Mouse (Mus musculus) embryonic stem cell, embryonic (primary cell): ENCODE data around the gene Ssb.

ENCODE experiments used
- CTCF ChIA-PET, 4 experiments: fragments of 300-600 bp in 2 of 4; fragments of 350-600 bp in 2 of 4; sonication (Branson Sonifier 250); formaldehyde crosslinking; loops; one replicate each; lab custom pipeline; 2022; ENCODE audit warnings: inconsistent platforms in 2 of 4; lab: Charles Lee
- POLR2A ChIA-PET, 4 experiments: fragments of 300-600 bp in 2 of 4; fragments of 350-600 bp in 2 of 4; sonication (Branson Sonifier 250); formaldehyde crosslinking; loops; one replicate each; lab custom pipeline; 2022; ENCODE audit warnings: antibody characterized with exemption in 4 of 4, inconsistent platforms in 1 of 4; lab: Charles Lee

Gene Ssb

DNA sequence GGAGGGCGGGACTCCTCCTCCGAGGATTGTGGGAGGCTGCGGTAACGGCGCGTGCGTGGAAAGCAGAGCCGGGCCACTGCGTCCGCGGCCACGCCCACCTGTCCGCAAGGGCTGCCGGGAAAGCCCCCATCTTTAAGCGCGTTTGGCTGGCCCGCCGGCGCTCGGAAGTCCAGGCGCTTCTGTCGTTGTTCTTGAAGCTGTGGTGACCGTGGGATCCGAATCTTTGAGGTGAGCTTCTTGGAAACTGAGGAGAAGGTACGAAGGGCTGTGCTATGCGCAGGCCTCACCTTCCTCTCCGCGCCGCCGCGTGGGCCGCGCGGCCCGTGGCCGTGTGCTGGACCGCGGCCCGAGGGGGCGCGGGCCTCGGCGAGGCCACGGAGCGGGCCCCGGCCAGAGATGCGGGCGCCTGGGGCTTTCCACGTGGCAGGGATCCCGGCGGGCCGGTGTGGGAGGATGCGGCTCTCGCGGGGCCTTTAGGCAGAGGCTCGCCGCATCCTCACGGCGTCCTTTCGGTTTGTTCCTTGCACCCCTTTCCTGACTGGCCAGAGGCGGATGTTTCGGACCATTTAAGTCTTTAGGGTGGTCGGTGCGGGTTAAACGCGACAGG, at the start of gene Ssb:
Ssb (plus strand) TSS at position 78 of the 607 bp plus-strand sequence.
- POLR2A ChIA-PET: interaction anchor here in 3 of 4 experiments (0.6 to 2.8 kb wide), 7 partner anchors 9 to 196 kb away, joined by 3 to 10 read pairs (median 4); partner anchors contain the start of genes Klhl23 (in 1 of the 3) and Mettl5 (in 1 of the 3)

DNA sequence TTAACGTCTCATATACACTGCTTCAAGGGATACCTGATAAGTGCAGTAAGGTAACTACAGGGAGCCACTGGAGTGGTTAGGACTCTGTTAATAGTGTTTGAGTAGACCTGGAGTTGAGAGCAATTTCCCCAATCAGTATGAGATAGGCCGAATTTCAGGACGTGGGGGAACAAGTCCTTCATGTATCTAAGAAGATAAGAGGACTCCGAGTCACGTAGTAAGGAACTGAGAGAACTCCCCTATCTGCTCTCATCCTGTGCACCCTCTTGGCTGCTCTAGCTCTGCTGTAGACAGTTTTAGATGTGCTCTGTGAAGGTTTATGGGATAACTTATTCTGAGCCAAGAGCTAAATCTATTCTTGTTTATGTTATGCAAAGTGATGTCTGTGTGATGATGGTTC, 44.8 kb upstream of the Ssb start:
- CTCF ChIA-PET: no interaction called here
- POLR2A ChIA-PET: no interaction called here

More for the DNA sequence above, at the start of gene Ssb:
- CTCF ChIA-PET: no interaction called here

DNA sequence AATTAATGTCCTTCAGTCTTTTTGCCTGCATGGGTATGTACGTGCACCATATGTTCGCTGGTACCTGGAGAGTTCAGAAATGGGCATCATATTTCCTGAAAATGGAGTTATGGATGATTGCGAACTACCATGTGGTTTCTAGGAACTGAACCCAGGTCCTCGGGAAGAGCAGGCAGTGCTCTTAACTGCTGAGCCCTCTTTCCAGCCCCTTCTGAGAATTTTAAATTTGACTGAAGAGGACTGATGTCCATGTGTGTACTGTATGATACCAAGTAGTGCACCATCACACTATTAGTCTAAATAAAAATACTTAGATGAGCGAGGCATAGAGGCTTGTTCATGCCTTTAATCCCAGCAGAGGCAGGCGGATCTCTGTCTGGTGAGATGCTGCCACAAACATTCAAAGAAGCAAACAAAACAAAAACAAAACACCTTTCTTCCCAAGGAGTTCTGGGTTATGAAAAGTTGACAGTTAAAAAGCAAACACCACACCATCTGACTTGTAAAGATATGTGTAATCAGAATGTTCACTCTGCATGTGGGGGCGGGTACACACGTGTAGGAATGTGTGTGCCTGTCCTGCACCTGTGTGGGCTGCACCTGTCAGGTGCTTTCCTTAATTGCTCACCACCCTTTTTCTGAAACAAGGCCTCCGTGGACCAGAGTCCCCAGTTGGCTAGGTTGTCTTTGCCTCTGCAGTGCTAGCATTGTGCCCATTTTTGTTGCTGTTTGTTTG, 42.8 kb upstream of the Ssb start:
- CTCF ChIA-PET: interaction anchor here in 2 of 4 experiments (1.0 kb wide), 2 partner anchors 16 kb away, joined by 3 read pairs; no protein-coding TSS in a partner anchor

DNA sequence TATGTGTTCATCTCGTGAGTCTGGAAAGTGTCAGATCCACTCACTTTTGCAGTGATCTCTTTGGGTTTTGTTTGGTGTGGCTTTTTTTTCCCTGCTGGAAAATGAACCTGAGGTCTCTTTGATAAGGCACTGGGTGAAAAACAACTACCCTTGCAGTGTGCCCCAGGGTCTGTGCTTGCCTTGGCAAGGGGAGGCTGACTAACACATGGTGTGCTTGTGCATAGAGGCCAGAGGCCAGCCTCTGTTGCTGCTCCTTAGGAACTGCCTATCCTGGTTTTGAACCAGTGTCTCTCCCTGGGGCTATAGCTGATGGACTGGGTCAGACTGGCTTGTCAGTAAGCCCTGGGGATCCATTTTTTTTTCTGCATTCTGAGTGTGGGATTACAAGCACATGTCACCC, 41.2 kb upstream of the Ssb start:
- ChIA-PET POLR2A (no interaction called here), CTCF (interaction anchor here in 1 of 4 experiments (0.7 kb wide), 1 partner anchor 217 kb away, joined by 3 read pairs; no protein-coding TSS in a partner anchor)

More for the DNA sequence above, 42.8 kb upstream of the Ssb start:
- POLR2A ChIA-PET: interaction anchor here in 2 of 4 experiments (0.7 to 1.5 kb wide), 3 partner anchors 15 to 29 kb away, joined by 3 to 5 read pairs (median 3); partner anchors contain the start of genes Ccdc173 (in 1 of the 2) and Phospho2 (in 1 of the 2)

DNA sequence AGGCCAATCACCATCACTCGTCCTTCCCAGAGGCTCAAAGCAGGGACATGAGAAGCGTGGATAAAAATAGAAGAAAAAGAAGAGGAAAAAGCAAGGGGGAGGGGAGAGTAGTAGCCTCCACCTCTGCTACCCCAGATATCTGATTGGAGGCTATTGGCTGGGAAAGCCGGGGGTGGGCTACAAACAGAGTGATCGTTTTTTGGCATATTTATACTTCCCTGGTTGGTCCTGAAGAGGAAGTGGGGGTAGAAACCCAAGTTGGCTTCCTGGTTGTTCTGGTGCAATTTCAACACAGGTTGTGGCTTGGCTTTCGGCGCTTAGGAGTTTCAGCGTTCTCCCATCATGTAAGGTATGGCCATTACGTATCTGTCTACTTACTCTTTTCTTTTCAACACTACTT, 39.7 kb upstream of the Ssb start, which contains the start of gene Klhl23:
Klhl23 (plus strand) TSS at position 234 of the 400 bp plus-strand sequence.
- CTCF ChIA-PET: interaction anchor here (1.0 to 2.2 kb wide), 9 partner anchors 9 to 142 kb away, joined by 3 to 11 read pairs (median 4); no protein-coding TSS in a partner anchor
- POLR2A ChIA-PET: interaction anchor here (0.7 to 4.2 kb wide), 22 partner anchors 9 to 175 kb away, joined by 3 to 21 read pairs (median 5); partner anchors contain the start of genes Ccdc173 (in 2 of the 4), Phospho2 (in 2 of the 4), Bbs5 (in 1 of the 4) and Mettl5 (in 1 of the 4)

DNA sequence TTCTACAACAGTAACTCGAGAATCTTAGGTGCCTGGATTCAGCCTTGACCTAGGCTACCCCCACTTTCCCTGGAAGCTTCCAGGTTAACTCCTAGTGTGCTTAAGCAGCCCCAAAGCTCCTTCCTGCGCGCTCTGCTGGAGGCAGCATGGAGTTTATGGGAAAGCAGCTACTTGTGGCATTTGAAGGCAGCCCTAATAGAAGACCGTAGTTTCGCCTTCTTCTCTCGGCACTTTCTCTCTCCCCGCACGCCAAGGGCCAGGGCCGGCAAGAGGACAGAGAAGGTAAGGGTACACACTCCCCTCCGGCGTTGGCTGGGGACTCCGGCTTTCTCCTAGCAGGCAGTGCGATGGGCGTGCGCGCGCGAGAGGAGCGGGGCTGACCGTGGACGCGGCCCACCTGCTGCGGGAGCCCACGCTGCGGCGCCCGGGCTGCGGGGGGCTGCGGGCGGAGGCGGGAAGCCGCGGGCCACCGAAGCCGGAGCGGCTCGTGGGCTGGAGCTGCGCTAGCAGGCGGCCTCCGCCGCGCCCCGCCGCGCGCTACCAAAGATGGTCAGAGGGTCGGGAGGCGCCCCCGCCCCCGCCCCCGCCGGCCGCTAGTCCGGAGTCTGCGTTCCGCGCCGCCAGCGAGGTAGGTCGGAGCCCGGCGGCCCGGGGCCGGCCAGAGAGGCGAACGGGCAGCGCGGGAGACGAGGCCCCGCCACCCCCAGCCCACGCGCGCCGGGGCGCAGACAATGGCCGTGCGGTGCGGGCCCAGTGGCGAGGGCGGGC, 38.8 kb upstream of the Ssb start:
- ChIA-PET POLR2A (interaction anchor here (0.7 to 4.2 kb wide), 22 partner anchors 10 to 175 kb away, joined by 3 to 21 read pairs (median 5); partner anchors contain the start of genes Ccdc173 (in 2 of the 4), Phospho2 (in 2 of the 4), Bbs5 (in 1 of the 4) and Mettl5 (in 1 of the 4)), CTCF (interaction anchor here (1.0 to 2.2 kb wide), 10 partner anchors 10 to 143 kb away, joined by 3 to 11 read pairs (median 3); no protein-coding TSS in a partner anchor)

DNA sequence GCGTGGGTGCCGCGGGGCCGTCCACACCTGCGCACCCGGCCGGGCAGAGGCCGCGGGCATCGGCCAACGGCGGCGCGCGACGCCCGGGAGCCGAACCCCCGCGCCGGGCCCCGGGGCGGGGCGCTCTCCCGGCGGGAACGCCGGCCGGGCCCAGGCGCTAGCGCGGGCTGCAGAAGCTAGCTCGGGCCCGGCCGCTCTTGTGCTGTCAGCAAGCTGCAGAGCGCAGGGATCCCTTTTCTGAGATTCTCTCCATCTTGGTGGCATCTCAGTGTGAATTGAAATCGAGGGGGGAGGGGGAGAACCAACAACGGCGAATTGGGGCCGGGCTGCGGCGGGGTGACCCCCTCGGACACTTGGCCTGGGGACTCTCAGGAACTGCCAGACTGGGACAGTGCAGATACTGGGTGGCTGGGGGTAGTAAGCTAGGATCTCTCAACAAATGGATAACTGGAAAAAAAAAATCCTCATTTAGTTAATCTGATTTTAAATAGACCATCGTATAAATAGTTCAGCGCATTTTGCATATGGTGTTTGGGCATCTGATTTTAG, 38.2 kb upstream of the Ssb start:
- ChIA-PET CTCF (interaction anchor here in 3 of 4 experiments (1.5 to 2.2 kb wide), 4 partner anchors 10 to 44 kb away, joined by 3 to 7 read pairs (median 4); no protein-coding TSS in a partner anchor), POLR2A (interaction anchor here in 3 of 4 experiments (0.6 to 4.2 kb wide), 7 partner anchors 19 to 165 kb away, joined by 3 to 21 read pairs (median 5); partner anchors contain the start of genes Ccdc173 (in 1 of the 3), Phospho2 (in 1 of the 3) and Ppig (in 1 of the 3))

DNA sequence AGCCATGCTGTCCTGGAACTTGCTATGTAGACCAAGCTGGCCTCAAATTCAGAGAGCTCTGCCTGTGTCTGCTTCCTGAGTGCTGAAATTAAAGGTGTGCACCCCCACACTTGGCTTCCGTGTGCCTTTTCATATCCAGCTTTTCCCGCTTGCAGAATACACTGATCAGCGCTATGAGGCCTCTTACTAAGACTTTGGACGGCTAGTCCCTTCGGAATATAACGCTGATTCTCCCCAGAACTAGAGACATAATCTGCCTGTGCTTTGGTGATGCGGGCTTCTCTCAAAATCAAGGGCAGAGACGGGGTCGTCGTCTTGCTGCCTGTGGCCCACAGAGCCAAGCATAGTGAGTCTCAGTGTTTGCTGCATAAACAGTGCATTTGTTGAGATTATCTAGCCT, 35.5 kb upstream of the Ssb start:
- CTCF ChIA-PET: interaction anchor here in 2 of 4 experiments (0.7 to 1.5 kb wide), 3 partner anchors 12 to 45 kb away, joined by 4 to 6 read pairs (median 6); no protein-coding TSS in a partner anchor

DNA sequence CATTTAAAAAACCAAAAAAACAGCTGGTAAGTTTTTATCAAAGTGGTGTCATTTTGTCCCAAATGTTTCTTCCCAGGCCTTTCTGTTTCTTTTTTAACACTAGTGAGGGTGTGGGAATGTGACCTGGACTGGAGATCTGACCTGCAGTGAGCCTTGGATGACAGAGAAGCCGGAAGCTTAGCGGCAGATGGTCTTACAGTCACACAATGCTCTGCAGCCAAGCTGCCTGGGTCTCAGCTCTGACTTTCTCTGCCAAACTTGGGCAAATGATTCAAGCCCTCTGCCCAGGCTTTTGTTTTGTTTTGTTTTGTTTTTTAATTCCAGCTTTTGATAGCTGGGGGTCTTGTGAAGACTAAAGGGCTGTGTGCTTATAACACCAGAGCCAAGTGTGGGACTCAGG, 35.0 kb upstream of the Ssb start:
- POLR2A ChIA-PET: interaction anchor here in 3 of 4 experiments (0.8 to 1.8 kb wide), 5 partner anchors 9 to 36 kb away, joined by 3 to 4 read pairs (median 4); partner anchors contain the start of genes Ccdc173 (in 1 of the 3) and Phospho2 (in 1 of the 3)
- CTCF ChIA-PET: interaction anchor here in 2 of 4 experiments (0.7 to 1.5 kb wide), 3 partner anchors 11 to 45 kb away, joined by 4 to 6 read pairs (median 6); no protein-coding TSS in a partner anchor

More for the DNA sequence above, 35.5 kb upstream of the Ssb start:
- POLR2A ChIA-PET: interaction anchor here in 3 of 4 experiments (0.6 to 4.2 kb wide), 6 partner anchors 12 to 74 kb away, joined by 3 to 21 read pairs (median 4); partner anchors contain the start of genes Ccdc173 (in 1 of the 3) and Phospho2 (in 1 of the 3)

DNA sequence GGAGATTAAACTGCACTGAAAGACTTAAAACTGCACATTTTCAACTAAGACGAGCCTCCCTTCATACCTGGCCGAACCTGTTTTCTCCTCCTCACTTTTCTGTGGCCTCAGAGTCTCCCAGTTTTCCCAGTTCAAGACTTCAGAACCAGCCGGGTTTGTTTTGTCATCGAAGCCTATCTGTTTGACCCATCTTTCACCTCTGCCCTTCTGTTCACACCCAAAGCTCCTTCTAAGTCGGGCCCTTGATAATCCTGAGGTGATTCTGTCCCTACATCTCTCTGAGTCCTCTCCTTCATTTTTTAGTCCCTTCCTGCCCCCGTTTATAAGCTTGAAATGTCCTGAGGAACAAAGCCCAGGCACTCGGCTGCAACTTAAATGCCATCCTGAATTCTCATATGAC, 33.3 kb upstream of the Ssb start:
- POLR2A ChIA-PET: interaction anchor here in 1 of 4 experiments (1.5 kb wide), 1 partner anchor 8 kb away, joined by 4 read pairs; no protein-coding TSS in a partner anchor

DNA sequence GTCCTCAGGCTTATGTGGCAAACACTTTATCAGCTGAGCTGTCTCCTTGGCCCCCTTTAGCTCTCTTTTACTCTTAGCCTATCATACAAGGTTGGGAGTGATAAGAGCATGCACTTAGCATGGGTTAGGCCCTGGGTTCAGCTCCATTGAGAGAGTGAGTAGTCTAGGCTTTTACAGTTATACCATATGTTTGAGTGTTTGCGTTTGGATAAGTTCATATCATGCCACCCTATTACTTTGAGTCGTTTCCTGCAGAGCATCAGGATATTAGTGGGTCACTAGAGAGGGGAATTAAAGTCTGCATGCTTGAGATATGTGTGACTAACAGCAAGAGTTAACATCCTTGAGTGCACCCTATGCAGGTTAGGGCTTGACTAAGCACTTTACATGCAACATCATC, 31.7 kb upstream of the Ssb start:
- ChIA-PET POLR2A (interaction anchor here in 1 of 4 experiments (1.6 kb wide), 1 partner anchor 8 kb away, joined by 7 read pairs; no protein-coding TSS in a partner anchor), CTCF (interaction anchor here in 2 of 4 experiments (0.6 to 1.0 kb wide), 2 partner anchors 8 to 767 kb away, joined by 3 read pairs; no protein-coding TSS in a partner anchor)

More for the DNA sequence above, 33.3 kb upstream of the Ssb start:
- CTCF ChIA-PET: interaction anchor here in 2 of 4 experiments (0.9 to 1.5 kb wide), 3 partner anchors 10 to 25 kb away, joined by 3 to 4 read pairs (median 4); no protein-coding TSS in a partner anchor

DNA sequence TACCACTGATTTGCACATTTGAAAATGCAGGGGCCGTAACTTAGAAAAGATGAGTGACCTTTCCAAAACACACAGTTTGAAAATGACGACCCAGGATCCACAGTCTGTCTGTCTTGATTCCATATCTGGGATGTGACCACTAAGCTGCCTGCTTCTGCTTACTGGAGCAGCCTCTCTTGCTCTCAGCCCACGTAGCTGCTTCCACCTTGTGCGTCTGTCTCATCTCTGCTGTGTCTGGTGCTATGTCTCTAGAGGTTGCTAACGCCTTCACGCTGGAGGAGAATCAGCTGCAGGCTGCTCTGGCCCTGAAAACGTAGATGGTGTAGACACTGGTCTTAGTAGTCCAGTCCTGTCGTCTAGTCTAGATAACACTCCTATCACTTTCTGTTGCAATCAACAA, 31.2 kb upstream of the Ssb start:
- POLR2A ChIA-PET: interaction anchor here in 2 of 4 experiments (0.6 to 1.6 kb wide), 2 partner anchors 8 to 566 kb away, joined by 6 to 7 read pairs; no protein-coding TSS in a partner anchor
- CTCF ChIA-PET: interaction anchor here in 1 of 4 experiments (1.0 kb wide), 1 partner anchor 8 kb away, joined by 3 read pairs; no protein-coding TSS in a partner anchor

DNA sequence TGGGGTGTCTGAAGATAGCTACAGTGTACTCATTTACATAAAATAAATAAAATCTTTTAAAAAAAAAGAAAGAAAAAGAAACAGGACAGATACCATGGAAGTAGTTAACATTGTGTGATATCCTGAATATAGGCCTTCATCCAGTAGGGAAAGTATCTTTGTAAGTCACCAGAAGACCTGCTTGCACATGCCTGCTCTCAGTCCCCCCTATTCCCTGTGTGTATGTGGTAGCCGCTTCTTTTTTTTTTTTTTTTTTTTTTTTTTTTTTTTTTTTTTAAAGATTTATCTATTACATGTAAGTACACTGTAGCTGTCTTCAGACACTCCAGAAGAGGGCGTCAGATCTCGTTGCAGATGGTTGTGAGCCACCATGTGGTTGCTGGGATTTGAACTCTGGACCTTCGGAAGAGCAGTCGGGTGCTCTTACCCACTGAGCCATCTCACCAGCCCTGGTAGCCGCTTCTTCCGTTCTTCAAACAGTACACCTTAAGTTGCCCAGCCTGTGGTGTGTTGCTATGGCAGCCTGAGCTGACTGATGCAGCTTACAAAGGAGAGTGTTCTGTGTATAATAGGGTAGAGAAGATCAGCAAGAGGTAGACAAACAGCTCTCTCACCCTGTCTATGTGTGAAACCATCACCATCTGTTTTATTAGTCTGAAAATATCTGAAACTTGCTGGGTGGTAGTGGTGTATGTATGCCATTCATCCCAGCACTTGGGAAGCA, 24.0 kb upstream of the Ssb start:
- ChIA-PET CTCF (interaction anchor here (0.6 to 1.9 kb wide), 25 partner anchors 8 to 720 kb away, joined by 3 to 10 read pairs (median 4); partner anchors contain the start of gene Klhl23 (in 1 of the 4)), POLR2A (interaction anchor here in 2 of 4 experiments (0.9 to 2.9 kb wide), 6 partner anchors 8 to 20 kb away, joined by 3 to 7 read pairs (median 4); no protein-coding TSS in a partner anchor)

DNA sequence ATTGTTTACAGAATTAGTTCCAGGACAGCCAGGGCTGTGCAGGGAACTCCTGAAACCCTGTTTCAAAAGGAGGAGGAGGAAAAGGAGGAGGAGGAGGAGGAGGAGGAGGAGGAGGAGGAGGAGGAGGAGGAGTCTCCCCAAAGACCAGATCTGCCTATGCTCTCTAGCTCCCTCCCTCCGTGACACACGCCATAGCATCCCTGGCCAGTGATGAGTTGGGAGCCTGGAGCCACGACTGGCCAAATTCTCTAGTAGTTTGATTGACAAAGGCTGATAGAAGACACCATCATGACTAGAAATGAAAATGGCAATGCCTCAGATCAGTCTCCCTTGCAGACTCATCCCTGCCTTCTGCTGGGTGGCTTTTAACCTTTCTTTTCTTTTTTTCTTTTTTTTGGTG, 23.4 kb upstream of the Ssb start:
- CTCF ChIA-PET: interaction anchor here (0.6 to 1.9 kb wide), 28 partner anchors 8 to 720 kb away, joined by 3 to 10 read pairs (median 4); partner anchors contain the start of gene Klhl23 (in 1 of the 4)
- POLR2A ChIA-PET: interaction anchor here in 3 of 4 experiments (0.6 to 2.9 kb wide), 7 partner anchors 9 to 567 kb away, joined by 3 to 7 read pairs (median 5); no protein-coding TSS in a partner anchor

DNA sequence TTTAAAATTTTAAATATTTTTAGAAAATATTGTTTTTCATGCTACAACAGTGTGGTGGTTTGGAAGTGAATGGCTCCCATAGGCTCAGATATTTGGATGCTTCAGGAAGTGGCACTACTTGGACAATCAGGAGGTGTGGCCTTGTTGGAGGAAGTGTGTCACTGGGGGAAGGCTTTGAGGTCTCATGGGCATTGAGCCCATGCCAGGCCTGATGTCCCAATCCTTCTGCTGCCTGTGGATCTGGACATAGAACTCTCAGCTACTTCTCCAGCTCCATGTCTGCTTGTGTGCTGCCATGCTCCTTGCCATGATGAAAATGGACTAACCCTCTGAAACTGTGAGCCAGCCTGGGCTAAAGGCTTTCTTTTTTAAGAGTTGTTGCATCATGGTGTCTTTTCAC, 22.7 kb upstream of the Ssb start:
- POLR2A ChIA-PET: interaction anchor here in 2 of 4 experiments (0.6 to 2.9 kb wide), 4 partner anchors 17 to 226 kb away, joined by 3 to 6 read pairs (median 4); no protein-coding TSS in a partner anchor
- CTCF ChIA-PET: interaction anchor here in 3 of 4 experiments (0.6 to 1.7 kb wide), 7 partner anchors 9 to 458 kb away, joined by 3 to 8 read pairs (median 3); no protein-coding TSS in a partner anchor
